ENCODE assay signal across 22 mouse cellular contexts in the genomic region with DNA sequence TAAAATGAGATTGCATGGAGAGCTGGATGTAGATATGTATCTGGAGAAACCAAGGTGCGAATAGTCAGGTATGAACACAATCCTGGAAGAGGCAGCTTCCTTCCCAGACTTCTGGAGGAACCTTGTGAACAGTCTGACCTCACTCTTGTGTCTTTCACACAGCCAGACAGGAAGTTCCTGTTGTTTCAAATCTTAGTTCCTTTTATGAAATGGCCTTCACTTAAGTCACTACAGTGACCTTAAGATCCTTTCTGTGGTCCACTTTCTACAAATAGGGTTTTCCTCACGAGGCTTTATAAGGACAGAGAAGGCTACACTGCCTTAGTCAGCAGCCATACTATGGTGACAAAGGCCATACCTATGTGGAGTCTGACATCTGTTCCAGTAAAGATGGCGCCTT. TPM values are rescaled to one million over a fixed set of nuclear protein-coding genes. Genes with fewer than 3 reads are reported as not detected.
DNase-seq lines count a peak whose midpoint lies in the region; ATAC-seq and TF ChIP-seq lines count a peak whose summit lies in the region.
"Had no signal": no experiment of that assay in that cellular context is flagged by ENCODE, and none has a peak within 500 bp of the region (broad histone marks: within the 10 kb centered on the region; RNA-seq: fewer than 3 reads in every experiment).

No protein-coding gene starts in this region.

- no peak for DNase-seq in liver, postnatal 0 days
- no peak for DNase-seq in liver
- DNase-seq in embryo, embryonic 10 days (ENCODE audit: low spot score), result no peak
- DNase-seq: adrenal gland, postnatal 10 days; B cell, adult 2 months; cerebellum, adult 18-20 months; cerebellum, adult 9-11 months; gastrocnemius, postnatal 10 days; heart, postnatal 10 days; heart, postnatal 4 days had no signal

- no peak for ATAC-seq in liver, postnatal 0 days
- ATAC-seq in granulocyte monocyte progenitor cell, adult 5-6 weeks (replicated peaks; ENCODE audit: poor library complexity, severe bottlenecking), result peak; percentile 70
- ATAC-seq in monocyte, adult 5-6 weeks (replicated peaks; ENCODE audit: insufficient number of reproducible peaks, low FRiP score, low TSS enrichment, poor library complexity, severe bottlenecking), result peak; percentile 84
- ATAC-seq in hindbrain, embryonic 12.5 days (ENCODE audit: low FRiP score), result no peak
- ATAC-seq: CD4-positive, CD25-positive, alpha-beta regulatory T cell, adult 4 months; forebrain, embryonic 16.5 days; hindbrain, postnatal 0 days had no signal

- TF ChIP-seq POLR2A in bone marrow macrophage, adult 2 months (IDR thresholded peaks at IDR 0.05; ENCODE audit: borderline replicate concordance, low read depth, low read length), result no peak

- WGBS in liver, postnatal 0 days (ENCODE audit: insufficient replicate concordance), result 51% methylated on average over 3 of the region's 3 CpGs
- WGBS in hindbrain, embryonic 12.5 days, result 88% methylated on average over 3 of the region's 3 CpGs

- H3K36me3 ChIP-seq in liver, postnatal 0 days (replicated peaks; ENCODE audit: insufficient read depth, low read length), result no peaks in the 10 kb centered on the region
- no peaks in the 10 kb centered on the region for H3K36me3 ChIP-seq in hindbrain, embryonic 12.5 days
- H3K36me3 ChIP-seq: embryonic facial prominence, embryonic 13.5 days; forebrain, embryonic 12.5 days; G1E; heart, embryonic 10.5 days; hindbrain, embryonic 13.5 days had no signal

- peaks cover 5% of the 10 kb centered on the region; the same call in 1 of the 2 replicates for H3K4me1 ChIP-seq in liver, postnatal 0 days (ENCODE audit: insufficient read depth)
- peaks cover 29% of the 10 kb centered on the region for H3K4me1 ChIP-seq in bone marrow macrophage, adult 2 months (ENCODE audit: control insufficient read depth, insufficient read depth, low read length)
- H3K4me1 ChIP-seq in hindbrain, embryonic 12.5 days, result no peaks in the 10 kb centered on the region
- H3K4me1 ChIP-seq: embryonic facial prominence, embryonic 13.5 days; forebrain, embryonic 12.5 days; heart, embryonic 10.5 days; hindbrain, embryonic 13.5 days had no signal

- TF ChIP-seq CTCF in liver, postnatal 0 days (IDR thresholded peaks at IDR 0.05; ENCODE audit: low read depth), result no peak
- no peak for TF ChIP-seq CTCF in bone marrow macrophage, adult 2 months (IDR thresholded peaks at IDR 0.05; ENCODE audit: low read depth, low read length)

- H3K9ac ChIP-seq in liver, postnatal 0 days (replicated peaks), result no peak overlapping the region
- no peak overlapping the region for H3K9ac ChIP-seq in hindbrain, embryonic 12.5 days
- H3K9ac ChIP-seq: embryonic facial prominence, embryonic 13.5 days; forebrain, embryonic 12.5 days; hindbrain, embryonic 13.5 days had no signal

- no peaks in the 10 kb centered on the region for H3K27me3 ChIP-seq in liver, postnatal 0 days (ENCODE audit: insufficient read depth, low read length)
- H3K27me3 ChIP-seq in hindbrain, embryonic 12.5 days, result no peaks in the 10 kb centered on the region
- H3K27me3 ChIP-seq: embryonic facial prominence, embryonic 13.5 days; forebrain, embryonic 12.5 days; hindbrain, embryonic 13.5 days had no signal

- H3K27ac ChIP-seq in liver, postnatal 0 days (ENCODE audit: low read depth), result 0 out of 2 replicates have a peak overlapping the region, but pooled peaks have one; percentile 7
- H3K27ac ChIP-seq in bone marrow macrophage, adult 2 months (ENCODE audit: insufficient read depth, low read depth, low read length), result peak overlapping the region; percentile 58
- H3K27ac ChIP-seq in hindbrain, embryonic 12.5 days, result no peak overlapping the region
- H3K27ac ChIP-seq: embryonic facial prominence, embryonic 13.5 days; forebrain, embryonic 12.5 days; heart, embryonic 10.5 days; hindbrain, embryonic 13.5 days; hindbrain, postnatal 0 days had no signal

- no peak overlapping the region for H3K4me2 ChIP-seq in liver, postnatal 0 days (ENCODE audit: low read depth, low read length)
- no peak overlapping the region for H3K4me2 ChIP-seq in hindbrain, embryonic 12.5 days (replicated peaks)
- H3K4me2 ChIP-seq: embryonic facial prominence, embryonic 13.5 days; forebrain, embryonic 12.5 days; hindbrain, embryonic 13.5 days had no signal

- no peak overlapping the region for H3K4me3 ChIP-seq in liver, postnatal 0 days (ENCODE audit: low read depth, low read length)
- no peak overlapping the region for H3K4me3 ChIP-seq in bone marrow macrophage, adult 2 months (ENCODE audit: insufficient read depth, low read length)
- no peak overlapping the region for H3K4me3 ChIP-seq in hindbrain, embryonic 12.5 days
- H3K4me3 ChIP-seq: embryonic facial prominence, embryonic 13.5 days; forebrain, embryonic 12.5 days; heart, embryonic 10.5 days; hindbrain, embryonic 13.5 days had no signal

- H3K9me3 ChIP-seq in liver, postnatal 0 days (ENCODE audit: low read length), result no peaks in the 10 kb centered on the region
- H3K9me3 ChIP-seq in hindbrain, embryonic 12.5 days (replicated peaks), result no peaks in the 10 kb centered on the region
- H3K9me3 ChIP-seq: embryonic facial prominence, embryonic 13.5 days; forebrain, embryonic 12.5 days; G1E; heart, embryonic 10.5 days; hindbrain, embryonic 13.5 days had no signal

- no peak for TF ChIP-seq EP300 in liver, postnatal 0 days (IDR thresholded peaks at IDR 0.05; ENCODE audit: low read depth)

RNA-seq across cellular contexts. Expression of a gene that starts 47.5 kb away (rescaled TPM):
- 2.5 and 3.2 TPM in 2 replicates for polyA plus RNA-seq in liver, postnatal 0 days (2015; fragmentation: Nextera tagmentation; extraction: Ambion mirVana)
- 18.0 and 24.0 TPM in 2 replicates for polyA plus RNA-seq in bone marrow macrophage, adult 2 months (2012; ENCODE audit: insufficient read depth, insufficient read length, missing spikeins)
- total RNA-seq in granulocyte monocyte progenitor cell, adult 5-6 weeks (2014; fragmentation: Nextera tagmentation), result 2.5 and 6.4 TPM in 2 replicates
- 2.5 TPM in 2 replicates for total RNA-seq in granulocyte monocyte progenitor cell, adult 5-6 weeks (2017)
- 14.3 to 23.1 TPM (median 15.2 TPM) in 3 replicates for total RNA-seq in monocyte, adult 5-6 weeks (2017)
- 10.6 and 12.2 TPM in 2 replicates for polyA plus RNA-seq in hindbrain, embryonic 12.5 days (2016; fragmentation: Nextera tagmentation; extraction: Ambion mirVana)

Comparison
In these comparisons a context has a peak if more than half of its experiments do, and no peak if none do; other contexts are left out.
1. ATAC-seq: peak in granulocyte monocyte progenitor cell, adult 5-6 weeks (single experiment) and monocyte, adult 5-6 weeks (single experiment); none in liver, postnatal 0 days (single experiment) and hindbrain, embryonic 12.5 days (single experiment).